ENCODE assay signal across 8 mouse cellular contexts in the genomic region with DNA sequence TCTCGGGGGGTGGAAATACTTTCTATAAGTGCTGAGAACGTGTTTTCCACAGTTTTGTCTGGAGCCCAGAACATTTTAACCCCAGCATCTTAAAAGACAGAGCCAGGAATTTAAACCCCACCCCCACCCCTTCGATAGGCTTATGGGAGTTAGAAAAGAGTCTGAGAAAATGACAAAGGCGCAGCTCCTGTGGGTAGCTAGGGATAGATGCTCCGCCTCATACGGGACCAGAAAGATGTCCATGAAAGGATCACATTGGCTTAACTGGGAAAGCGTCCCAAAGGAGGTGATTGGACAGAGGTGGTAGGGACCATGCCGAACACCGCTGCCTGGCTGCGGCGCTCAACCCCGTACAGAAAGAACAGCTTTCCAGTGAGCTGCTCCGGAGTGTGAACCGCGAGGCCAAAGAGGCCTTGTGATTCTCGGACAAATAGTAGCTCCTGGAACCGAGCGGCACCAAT. TPM values are rescaled to one million over a fixed set of nuclear protein-coding genes. Genes with fewer than 3 reads are reported as not detected.
DNase-seq lines count a peak whose midpoint lies in the region; ATAC-seq lines count a peak whose summit lies in the region.

No protein-coding gene starts in this region.

- WGBS in embryonic facial prominence, embryonic 14.5 days = 2% methylated on average over 18 of the region's 18 CpGs
- WGBS in midbrain, embryonic 14.5 days = under 1% methylated on average over 18 of the region's 18 CpGs

- peaks cover 8% of the 10 kb centered on the region for H3K4me1 ChIP-seq in embryonic facial prominence, embryonic 14.5 days (ENCODE audit: control insufficient read depth, insufficient read depth, low read length)
- H3K4me1 ChIP-seq in midbrain, embryonic 14.5 days (ENCODE audit: control insufficient read depth, insufficient read depth, low read length) = peaks cover 6% of the 10 kb centered on the region; the same call in 1 of the 2 replicates

- H3K4me3 ChIP-seq in embryonic facial prominence, embryonic 14.5 days (ENCODE audit: low read depth, low read length) = peak overlapping the region; percentile 47
- peak overlapping the region; percentile 49 for H3K4me3 ChIP-seq in midbrain, embryonic 14.5 days (replicated peaks; ENCODE audit: low read depth, low read length)

- no peaks in the 10 kb centered on the region for H3K9me3 ChIP-seq in embryonic facial prominence, embryonic 14.5 days (ENCODE audit: control insufficient read depth, low read length)
- no peaks in the 10 kb centered on the region for H3K9me3 ChIP-seq in midbrain, embryonic 14.5 days (ENCODE audit: control insufficient read depth, low read length)

- ATAC-seq in embryonic facial prominence, embryonic 14.5 days (ENCODE audit: low read depth) = peak; percentile 62
- peak; percentile 77 for ATAC-seq in midbrain, embryonic 14.5 days (ENCODE audit: low FRiP score, low TSS enrichment)

- 0 out of 2 replicates have a peak, but pooled peaks cover 12% of the 10 kb centered on the region for H3K27me3 ChIP-seq in embryonic facial prominence, embryonic 14.5 days (replicated peaks; ENCODE audit: control insufficient read depth, insufficient read depth, low read length)
- H3K27me3 ChIP-seq in midbrain, embryonic 14.5 days (ENCODE audit: control insufficient read depth, insufficient read depth, low read length) = no peaks in the 10 kb centered on the region

- intact Hi-C loops in left cerebral cortex, postnatal 25 days (cut with DNase I) = loop anchor here (2.0 kb wide), 1 partner anchor 50 kb away; the partner anchor contains the start of gene Kdm7a

- H3K27ac ChIP-seq in embryonic facial prominence, embryonic 14.5 days (replicated peaks; ENCODE audit: low read depth, low read length) = peak overlapping the region; percentile 49
- peak overlapping the region; percentile 84 for H3K27ac ChIP-seq in midbrain, embryonic 14.5 days (replicated peaks; ENCODE audit: low read depth, low read length)

- H3K36me3 ChIP-seq in embryonic facial prominence, embryonic 14.5 days (ENCODE audit: control insufficient read depth, insufficient read depth, low read length) = no peaks in the 10 kb centered on the region
- H3K36me3 ChIP-seq in midbrain, embryonic 14.5 days (ENCODE audit: control insufficient read depth, insufficient read depth, low read length) = no peaks in the 10 kb centered on the region

- peak overlapping the region; percentile 54 for H3K9ac ChIP-seq in embryonic facial prominence, embryonic 14.5 days (ENCODE audit: low read depth, low read length)
- peak overlapping the region; percentile 44 for H3K9ac ChIP-seq in midbrain, embryonic 14.5 days (replicated peaks; ENCODE audit: low read length)

- peak; percentile 10 to 38 for DNase-seq in frontal cortex, postnatal 36 days (ENCODE audit: low spot score in 2 of 2)
- DNase-seq in frontal cortex, postnatal 14 days (ENCODE audit: low spot score in 2 of 2) = no peak
- DNase-seq in adrenal gland, postnatal 14 days = peak; percentile 56
- DNase-seq in embryonic facial prominence, embryonic 14.5 days (ENCODE audit: low spot score) = no peak
- DNase-seq in heart, postnatal 4 days = peak; percentile 49
- DNase-seq in left cerebral cortex, postnatal 25 days (ENCODE audit: low spot score in 2 of 2) = peak; percentile 31 to 38
- DNase-seq in midbrain, embryonic 14.5 days = peak; percentile 72
- peak; percentile 34 for DNase-seq in thymus, postnatal 25 days

- H3K4me2 ChIP-seq in embryonic facial prominence, embryonic 14.5 days (ENCODE audit: low read depth, low read length) = peak overlapping the region; percentile 90
- H3K4me2 ChIP-seq in midbrain, embryonic 14.5 days (ENCODE audit: low read length) = peak overlapping the region; percentile 88

RNA-seq across cellular contexts. Expression of gene Kdm7a, which starts 50.6 kb away (rescaled TPM):
- total RNA-seq in adrenal gland, postnatal 14 days (2021) = 17.0 and 19.5 TPM in 2 replicates
- 5.5 and 6.0 TPM in 2 replicates for polyA plus RNA-seq in embryonic facial prominence, embryonic 14.5 days (2014; fragmentation: Nextera tagmentation; extraction: Ambion mirVana)
- total RNA-seq in heart, postnatal 4 days (2021) = 10 to 100 TPM; 12.3 to 12.5 TPM
- total RNA-seq in left cerebral cortex, postnatal 25 days (2021) = 10 to 100 TPM; 38.7 to 39.9 TPM
- 6.4 and 10.7 TPM in 2 replicates for polyA plus RNA-seq in midbrain, embryonic 14.5 days (2014; fragmentation: Nextera tagmentation; extraction: Ambion mirVana)

Comparison
In these comparisons a context has a peak if more than half of its experiments do, and no peak if none do; other contexts are left out.
1. DNase-seq: peak in frontal cortex, postnatal 36 days (2 of 2), adrenal gland, postnatal 14 days (single experiment), heart, postnatal 4 days (single experiment), left cerebral cortex, postnatal 25 days (2 of 2), midbrain, embryonic 14.5 days (single experiment) and thymus, postnatal 25 days (single experiment); none in frontal cortex, postnatal 14 days (0 of 2) and embryonic facial prominence, embryonic 14.5 days (single experiment).